Mouse (Mus musculus) CH12.LX (cell line): ENCODE measurements around the gene Armc6. TPM values are rescaled to one million over a fixed set of nuclear protein-coding genes. Genes with fewer than 3 reads are reported as not detected.

Source experiments
- DNase-seq: peaks from one replicate; pipeline ENCODE4 v3.0.0-alpha.2; 2013; ENCODE audit errors: extremely low read depth
- H3K27ac ChIP-seq: 2 replicates; pipeline ENCODE4 v1.5.1; 2012; ENCODE audit warnings: low read depth, mild to moderate bottlenecking, control low read depth, moderate library complexity; ENCODE audit not compliant: insufficient read depth
- H3K27me3 ChIP-seq: replicated peaks from 2 replicates; pipeline ENCODE3; 2012; ENCODE audit warnings: inconsistent platforms
- H3K36me3 ChIP-seq, 2 experiments: replicated peaks in 1 of 2; 2 replicates each; pipeline versions ENCODE3 to v1.6.1; 2012; ENCODE audit warnings: inconsistent platforms in 1 of 2, low read length in 1 of 2, mild to moderate bottlenecking in 1 of 2, mixed read lengths in 1 of 2, moderate library complexity in 1 of 2; ENCODE audit not compliant: control insufficient read depth in 1 of 2, insufficient read depth in 1 of 2
- H3K4me1 ChIP-seq, 2 experiments: 2 replicates each; pipeline ENCODE4 v1.6.1; 2012; ENCODE audit warnings: inconsistent platforms in 1 of 2, moderate library complexity in 1 of 2; ENCODE audit not compliant: insufficient read depth in 2 of 2, control insufficient read depth in 1 of 2
- H3K4me2 ChIP-seq: 2 replicates; pipeline ENCODE4 v1.6.1; 2012; ENCODE audit warnings: low read depth, mild to moderate bottlenecking, control low read depth; ENCODE audit not compliant: poor library complexity, insufficient read depth, severe bottlenecking
- H3K4me3 ChIP-seq, 3 experiments: fragments of 150-350 bp in 1 of 3; sonication (generic) in 1 of 3; replicated peaks in 1 of 3; 2 replicates each; pipeline versions ENCODE3 to v1.5.1; 2011 to 2012; ENCODE audit warnings: low read depth in 2 of 3, low read length in 2 of 3, mild to moderate bottlenecking in 2 of 3, moderate library complexity in 2 of 3, control low read depth in 1 of 3, improper control_type of control experiment in 1 of 3, inconsistent platforms in 1 of 3, mixed read lengths in 1 of 3; ENCODE audit not compliant: poor library complexity in 1 of 3
- H3K79me2 ChIP-seq: replicated peaks from 2 replicates; pipeline ENCODE4 v1.6.1; 2012; ENCODE audit warnings: mild to moderate bottlenecking, moderate library complexity; ENCODE audit not compliant: control insufficient read depth, poor library complexity, insufficient read depth, severe bottlenecking; ENCODE audit errors: extremely low read depth
- H3K9ac ChIP-seq: 2 replicates; pipeline ENCODE4 v1.6.1; 2012; ENCODE audit warnings: low read depth, mild to moderate bottlenecking, control low read depth, moderate library complexity; ENCODE audit not compliant: insufficient read depth
- H3K9me3 ChIP-seq: replicated peaks from 2 replicates; pipeline ENCODE3; 2012; ENCODE audit warnings: low read length, inconsistent platforms, mixed read lengths
- CHD1 ChIP-seq: IDR thresholded peaks from 2 replicates; pipeline ENCODE4 v1.6.1; 2012; ENCODE audit warnings: low read depth, low read length, improper control_type of control experiment, inconsistent platforms
- CTCF ChIP-seq, 2 experiments: IDR thresholded peaks in 1 of 2; conservative IDR thresholded peaks in 1 of 2; 2 replicates each; pipeline ENCODE4 v1.5.1; 2011 to 2012; ENCODE audit warnings: low read depth in 2 of 2, low read length in 2 of 2, improper control_type of control experiment in 1 of 2, inconsistent platforms in 1 of 2, mild to moderate bottlenecking in 1 of 2, moderate library complexity in 1 of 2
- ELF1 ChIP-seq: IDR thresholded peaks from 2 replicates; pipeline ENCODE4 v1.6.1; 2014; ENCODE audit warnings: low read depth, mild to moderate bottlenecking, inconsistent platforms, low read length, improper control_type of control experiment
- EP300 ChIP-seq: IDR thresholded peaks from 2 replicates; pipeline ENCODE4 v1.6.1; 2011; ENCODE audit warnings: low read length, improper control_type of control experiment
- ETS1 ChIP-seq: conservative IDR thresholded peaks from 2 replicates; pipeline ENCODE4 v1.6.1; 2012; ENCODE audit warnings: low read depth, mild to moderate bottlenecking, inconsistent platforms, low read length, improper control_type of control experiment, moderate library complexity
- GABPA ChIP-seq: IDR thresholded peaks from 2 replicates; pipeline ENCODE4 v1.6.1; 2012; ENCODE audit warnings: low read depth, low read length, improper control_type of control experiment, inconsistent platforms; ENCODE audit not compliant: insufficient replicate concordance
- JUND ChIP-seq: conservative IDR thresholded peaks from 2 replicates; pipeline ENCODE4 v1.6.1; 2011; ENCODE audit warnings: low read depth, low read length, improper control_type of control experiment
- MAFK ChIP-seq: IDR thresholded peaks from 2 replicates; pipeline ENCODE4 v1.6.1; 2011; ENCODE audit warnings: low read length, improper control_type of control experiment; ENCODE audit not compliant: insufficient replicate concordance
- MAZ ChIP-seq: IDR thresholded peaks from 2 replicates; pipeline ENCODE4 v1.6.1; 2012; ENCODE audit warnings: low read depth, mild to moderate bottlenecking, inconsistent platforms, low read length, improper control_type of control experiment, moderate library complexity
- MXI1 ChIP-seq: IDR thresholded peaks from 2 replicates; pipeline ENCODE4 v1.6.1; 2011; ENCODE audit warnings: mild to moderate bottlenecking, low read depth, low read length, improper control_type of control experiment
- MYC ChIP-seq: IDR thresholded peaks from 2 replicates; pipeline ENCODE4 v1.6.1; 2011; ENCODE audit warnings: low read depth, mild to moderate bottlenecking, improper control_type of control experiment, low read length
- NELFE ChIP-seq: IDR thresholded peaks from 2 replicates; pipeline ENCODE4 v1.6.1; 2011; ENCODE audit warnings: low read depth, low read length, improper control_type of control experiment
- NRF1 ChIP-seq: IDR thresholded peaks from 2 replicates; pipeline ENCODE4 v1.6.1; 2014; ENCODE audit warnings: low read depth, mild to moderate bottlenecking, inconsistent platforms, low read length, improper control_type of control experiment, moderate library complexity
- PAX5 ChIP-seq: IDR thresholded peaks from 2 replicates; pipeline ENCODE4 v1.6.1; 2012; ENCODE audit warnings: low read length, inconsistent platforms, mixed read lengths
- RAD21 ChIP-seq: IDR thresholded peaks from 2 replicates; pipeline ENCODE4 v1.6.1; 2011; ENCODE audit warnings: low read depth, mild to moderate bottlenecking, low read length, improper control_type of control experiment, moderate library complexity
- RCOR1 ChIP-seq: conservative IDR thresholded peaks from 2 replicates; pipeline ENCODE4 v1.6.1; 2012; ENCODE audit warnings: low read depth, mild to moderate bottlenecking, inconsistent platforms, low read length, improper control_type of control experiment
- SIN3A ChIP-seq: IDR thresholded peaks from 2 replicates; pipeline ENCODE4 v1.6.1; 2012; ENCODE audit warnings: low read length, improper control_type of control experiment, inconsistent platforms
- SMC3 ChIP-seq: IDR thresholded peaks from 2 replicates; pipeline ENCODE4 v1.6.1; 2011; ENCODE audit warnings: low read depth, low read length, improper control_type of control experiment
- TBP ChIP-seq: conservative IDR thresholded peaks from 2 replicates; pipeline ENCODE4 v1.6.1; 2011; ENCODE audit warnings: low read depth, low read length, improper control_type of control experiment
- UBTF ChIP-seq: IDR thresholded peaks from 2 replicates; pipeline ENCODE4 v1.6.1; 2012; ENCODE audit warnings: low read depth, mild to moderate bottlenecking, inconsistent platforms, low read length, improper control_type of control experiment, moderate library complexity
- USF1 ChIP-seq: IDR thresholded peaks from 2 replicates; pipeline ENCODE4 v1.6.1; 2014; ENCODE audit warnings: low read depth, mild to moderate bottlenecking, inconsistent platforms, low read length, improper control_type of control experiment
- ZC3H11A ChIP-seq: IDR thresholded peaks from 2 replicates; pipeline ENCODE4 v1.6.1; 2012; ENCODE audit warnings: low read depth, mild to moderate bottlenecking, inconsistent platforms, low read length, improper control_type of control experiment
- ZNF384 ChIP-seq: IDR thresholded peaks from 2 replicates; pipeline ENCODE4 v1.6.1; 2012; ENCODE audit warnings: low read depth, low read length, improper control_type of control experiment, inconsistent platforms
- dilution Hi-C: fragments of 300-500 bp; cut with MboI; formaldehyde crosslinking; loops from 2 replicates; pipeline ENCODE4 v1.14.3; 2020; ENCODE audit warnings: low sequenced_read_pairs; ENCODE audit not compliant: extremely low pct_unique_long_range_greater_than_20kb, extremely low pct_ligation_motif_present
- in situ Hi-C: fragments of 300-500 bp; cut with MboI; formaldehyde crosslinking; loops from 3 replicates; pipeline ENCODE4 v1.14.3; 2019; ENCODE audit warnings: low sequenced_read_pairs, low pct_ligation_motif_present, low pct_unique_long_range_greater_than_20kb, mixed read lengths
- polyA plus RNA-seq: library from polyadenylated mRNA; unstranded; fragments of >175 nt; gene quantifications from 2 replicates; pipeline ENCODE4 v1.2.1, GENCODE M21; 2012; ENCODE audit warnings: low read depth; ENCODE audit not compliant: insufficient read length
- total RNA-seq, 2 experiments: library from RNA; depleted of rRNA; stranded (reverse); fragments of 300-350 nt in 1 of 2; fragments of >200 nt in 1 of 2; gene quantifications; 2 replicates each; pipeline ENCODE4 v1.2.3; 2012 to 2014

The Armc6 gene
- total and polyA plus RNA-seq, 3 experiments = 20.0 to 31.1 (median 23.7) TPM

GRCm38 (mm10) chr8:70227997-70228396 is 6.3 kb downstream of the Armc6 start:
- peaks cover 19 to 75% of the 10 kb centered on the region in 2 experiments for H3K36me3 ChIP-seq
- no peak for DNase-seq
- no peak overlapping the region for H3K4me2 ChIP-seq
- H3K27ac ChIP-seq = no peak overlapping the region
- H3K27me3 ChIP-seq = no peaks in the 10 kb centered on the region
- dilution Hi-C loops (no loop called here), in situ Hi-C loops (no loop called here)
- H3K9me3 ChIP-seq = no peaks in the 10 kb centered on the region
- no peak overlapping the region for H3K9ac ChIP-seq
- H3K4me1 ChIP-seq = peaks cover 0 to 10% of the 10 kb centered on the region in 2 experiments; a peak in 3 of 4 replicates
- no peaks in the 10 kb centered on the region for H3K79me2 ChIP-seq
- H3K4me3 ChIP-seq = no peak overlapping the region
- TF ChIP-seq ZNF384 = no peak
- no peak for TF ChIP-seq MXI1
- TF ChIP-seq ETS1 = no peak
- TF ChIP-seq JUND = no peak
- TF ChIP-seq MAZ = no peak
- no peak for TF ChIP-seq MYC
- no peak for TF ChIP-seq NRF1
- TF ChIP-seq ZC3H11A = no peak

GRCm38 (mm10) chr8:70223341-70223740 is 10.9 kb downstream of the Armc6 start:
- H3K27me3 ChIP-seq = no peaks in the 10 kb centered on the region
- H3K27ac ChIP-seq = no peak overlapping the region
- H3K4me3 ChIP-seq = no peak overlapping the region
- TF ChIP-seq SMC3 (peak; percentile 80), NELFE (no peak), RAD21 (peak; percentile 71), ELF1 (no peak), SIN3A (no peak), CTCF (conservative IDR thresholded peaks at IDR 0.05 in 1 of 2, IDR thresholded peaks at IDR 0.05 in 1 of 2; ENCODE audit: low read depth in 2 of 2, low read length in 2 of 2) (peak in 1 of 2 experiments; percentile 72; a peak in 2 of 4 replicates), ZC3H11A (peak; percentile 37)
- TF ChIP-seq, all 38 proteins: peak for 4
- Histone ChIP-seq H3K79me2 (no peaks in the 10 kb centered on the region), H3K4me1 (no peaks in the 10 kb centered on the region), H3K9ac (no peak overlapping the region), H3K9me3 (no peaks in the 10 kb centered on the region), H3K36me3 (peaks cover 15 to 72% of the 10 kb centered on the region in 2 experiments), H3K4me2 (no peak overlapping the region)
- dilution Hi-C loops = no loop called here
- in situ Hi-C loops = no loop called here
- no peak for DNase-seq

- Histone ChIP-seq H3K36me3 (peaks cover 15 to 61% of the 10 kb centered on the region in 2 experiments), H3K4me1 (0 out of 4 replicates have a peak, but pooled peaks cover 0 to 2% of the 10 kb centered on the region in 2 experiments), H3K4me3 (no peak overlapping the region), H3K9me3 (no peaks in the 10 kb centered on the region), H3K27me3 (no peaks in the 10 kb centered on the region), H3K4me2 (no peak overlapping the region), H3K9ac (no peak overlapping the region), H3K27ac (no peak overlapping the region), H3K79me2 (no peaks in the 10 kb centered on the region)
- TF ChIP-seq GABPA (no peak), ELF1 (no peak), EP300 (no peak), ETS1 (no peak), MAFK (no peak), ZC3H11A (no peak), TBP (no peak), RAD21 (no peak), SIN3A (no peak), UBTF (no peak), USF1 (no peak), PAX5 (no peak), CHD1 (no peak), RCOR1 (no peak), JUND (no peak), MAZ (no peak)
- dilution Hi-C loops = no loop called here
- in situ Hi-C loops = no loop called here
- DNase-seq = no peak
Observed at GRCm38 (mm10) chr8:70222041-70222440, 12.2 kb downstream of the Armc6 start.
